Mouse (Mus musculus) embryonic facial prominence, embryonic 10.5 days (tissue): ENCODE data around the gene Zfp935. TPM values are rescaled to one million over a fixed set of nuclear protein-coding genes. Genes with fewer than 3 reads are reported as not detected.
A peak's percentile ranks its signal among the peaks of the same experiment; 100 is the strongest.
"Not testable (repeated sequence)": the region's sequence is repeated elsewhere in the genome, so short reads cannot be mapped to it uniquely, and the experiment has no call there.

ENCODE experiments used
- DNase-seq: peaks from one replicate; pipeline ENCODE4 v3.0.0-alpha.2; 2017; ENCODE audit warnings: low spot score
- H3K27ac ChIP-seq: fragments of 300-500 bp; sonication (generic); replicated peaks from 2 replicates; pipeline ENCODE4 v1.5.1; 2016; ENCODE audit warnings: mild to moderate bottlenecking
- H3K27me3 ChIP-seq: fragments of 300-500 bp; sonication (generic); replicated peaks from 2 replicates; pipeline ENCODE4 v1.6.1; 2016; ENCODE audit warnings: low read depth, mild to moderate bottlenecking; ENCODE audit not compliant: poor library complexity, severe bottlenecking
- H3K36me3 ChIP-seq: fragments of 300-500 bp; sonication (generic); replicated peaks from 2 replicates; pipeline ENCODE4 v1.6.1; 2016; ENCODE audit warnings: mild to moderate bottlenecking, moderate library complexity
- H3K4me1 ChIP-seq: fragments of 300-500 bp; sonication (generic); 2 replicates; pipeline ENCODE4 v1.6.1; 2016
- H3K4me3 ChIP-seq: fragments of 300-500 bp; sonication (generic); 2 replicates; pipeline ENCODE4 v1.5.1; 2016; ENCODE audit warnings: mild to moderate bottlenecking, moderate library complexity
- H3K9me3 ChIP-seq: fragments of 300-500 bp; sonication (generic); 2 replicates; pipeline ENCODE4 v1.6.1; 2016; ENCODE audit warnings: mild to moderate bottlenecking
- WGBS: fragments of 180-500 bp; shearing (Covaris S2); methylation state at CpG from one replicate; pipeline ENCODE4 v1.1.7; 2016; 5-methylcytosine and 5-hydroxymethylcytosine counted together
- microRNA-seq: library from miRNA; unstranded; fragments of <30 nt; microRNA quantifications from one replicate; pipeline ENCODE4, GENCODE M21; 2017
- polyA plus RNA-seq: library from polyadenylated mRNA; unstranded; fragments of >200 nt; fragmentation: Nextera tagmentation; extraction: Ambion mirVana; gene quantifications from 2 replicates; pipeline ENCODE4 v1.2.1, GENCODE M21; 2016

Zfp935 gene
- not detected in 2 replicates for polyA plus RNA-seq

- WGBS: 4% methylated on average over 27 of the region's 27 CpGs
- peak within 1 kb of the TSS; percentile 76 for H3K27ac ChIP-seq
- H3K27me3 ChIP-seq, H3K4me1 ChIP-seq: not testable (repeated sequence)
- peaks cover 19% of the 10 kb centered on the region for H3K36me3 ChIP-seq
- peak within 1 kb of the TSS; percentile 59 for H3K4me3 ChIP-seq
- peaks cover 23% of the 10 kb centered on the region for H3K9me3 ChIP-seq
- DNase-seq: peak; percentile 30
These were observed at the start of gene Zfp935 for GRCm38 (mm10) chr13:62558189-62559110. Zfp935 (minus strand) TSS chr13:62558511.

- not testable (repeated sequence) for H3K4me3 ChIP-seq, H3K27me3 ChIP-seq, H3K9me3 ChIP-seq, H3K36me3 ChIP-seq, H3K27ac ChIP-seq, DNase-seq, H3K4me1 ChIP-seq
- WGBS: 76% methylated on average over 5 of the region's 6 CpGs
These were observed 12.8 kb upstream of the Zfp935 start, which contains the start of gene Zfp934 for GRCm38 (mm10) chr13:62571099-62571498. Zfp934 (minus strand) TSS chr13:62571199.

- not testable (repeated sequence) for DNase-seq, H3K36me3 ChIP-seq, H3K4me1 ChIP-seq, H3K27ac ChIP-seq, H3K27me3 ChIP-seq, H3K4me3 ChIP-seq, H3K9me3 ChIP-seq
- 15% methylated on average over 1 of the region's 1 CpGs for WGBS
These were observed 3.4 kb upstream of the Zfp935 start for GRCm38 (mm10) chr13:62561696-62562095.

GRCm38 (mm10) chr13:62530129-62530528 lies 28.2 kb downstream of the Zfp935 start:
- peaks cover 16% of the 10 kb centered on the region; the same call in 1 of the 2 replicates for H3K9me3 ChIP-seq
- H3K27me3 ChIP-seq, H3K4me3 ChIP-seq, DNase-seq, H3K27ac ChIP-seq, H3K4me1 ChIP-seq: not testable (repeated sequence)
- H3K36me3 ChIP-seq: peaks cover 10% of the 10 kb centered on the region; the same call in 1 of the 2 replicates

GRCm38 (mm10) chr13:62510641-62511420 lies 47.5 kb downstream of the Zfp935 start:
- H3K9me3 ChIP-seq, DNase-seq, H3K27me3 ChIP-seq, H3K27ac ChIP-seq, H3K36me3 ChIP-seq, H3K4me1 ChIP-seq, H3K4me3 ChIP-seq: not testable (repeated sequence)
- 86% methylated on average over 1 of the region's 1 CpGs for WGBS

GRCm38 (mm10) chr13:62472661-62473060 lies 85.7 kb downstream of the Zfp935 start:
- not testable (repeated sequence) for H3K27ac ChIP-seq, H3K36me3 ChIP-seq, DNase-seq, H3K9me3 ChIP-seq, H3K4me3 ChIP-seq, H3K4me1 ChIP-seq, H3K27me3 ChIP-seq
- 91% methylated on average over 8 of the region's 8 CpGs for WGBS

GRCm38 (mm10) chr13:62469947-62470346 lies 88.4 kb downstream of the Zfp935 start:
- not testable (repeated sequence) for H3K9me3 ChIP-seq, DNase-seq, H3K36me3 ChIP-seq, H3K27me3 ChIP-seq, H3K4me3 ChIP-seq, H3K4me1 ChIP-seq, H3K27ac ChIP-seq

GRCm38 (mm10) chr13:62466424-62467334 lies 91.6 kb downstream of the Zfp935 start, which contains the start of gene Gm49359:
Gm49359 (minus strand) TSS chr13:62466832.
- H3K9me3 ChIP-seq: peaks cover 10% of the 10 kb centered on the region
- H3K27ac ChIP-seq: peak within 1 kb of the TSS; percentile 83
- peaks cover 25% of the 10 kb centered on the region for H3K36me3 ChIP-seq
- DNase-seq: peak; percentile 85
- H3K27me3 ChIP-seq, H3K4me1 ChIP-seq: not testable (repeated sequence)
- H3K4me3 ChIP-seq: peak within 1 kb of the TSS; percentile 72
- WGBS: 3% methylated on average over 28 of the region's 28 CpGs

Small RNAs within 50 kb of the gene (microRNA-seq; reads per million reads assigned to microRNA genes)
- gene Gm22256: not detected

Other genes starting within 250 kb of the Zfp935 start
- gene Gm3604, start 175.3 kb downstream of the Zfp935 start, polyA plus RNA-seq: 4.1 and 4.4 TPM in 2 replicates
- gene Gm49359, start 91.7 kb downstream of the Zfp935 start, polyA plus RNA-seq: 13.0 and 16.2 TPM in 2 replicates
- gene Zfp934, start 12.7 kb upstream of the Zfp935 start, polyA plus RNA-seq: 22.1 TPM in 2 replicates
- 14.6 and 15.6 TPM in 2 replicates for gene 6720489N17Rik, start 65.7 kb upstream of the Zfp935 start, polyA plus RNA-seq
- 30.6 and 31.8 TPM in 2 replicates for gene Platr25, start 202.2 kb upstream of the Zfp935 start, polyA plus RNA-seq
- gene Gm5141, start 227.3 kb upstream of the Zfp935 start, polyA plus RNA-seq: 9.0 and 10.6 TPM in 2 replicates